Mouse (Mus musculus) G1E (cell line): ENCODE measurements at regions not wholly inside any gene's neighbourhood (a gene's known extent, or its start where the extent isn't known, plus 50 kb on each side); places are given as distances from the start of the nearest gene placed in this dataset.

Source experiments
- CTCF ChIP-seq: IDR thresholded peaks from 2 replicates; pipeline ENCODE4 v1.5.1; 2012; ENCODE audit warnings: low read depth, low read length, inconsistent platforms, mixed read lengths
- GATA1 ChIP-seq: IDR thresholded peaks from 2 replicates; pipeline ENCODE4 v1.6.1; 2012; ENCODE audit warnings: borderline replicate concordance, low read length, inconsistent platforms, mixed read lengths
- POLR2AphosphoS5 ChIP-seq: IDR thresholded peaks from 2 replicates; pipeline ENCODE4 v1.6.1; 2012; ENCODE audit warnings: low read depth, low read length, inconsistent platforms; ENCODE audit not compliant: insufficient replicate concordance
- TAL1 ChIP-seq: conservative IDR thresholded peaks from 2 replicates; pipeline ENCODE4 v1.6.1; 2012; ENCODE audit warnings: low read depth, low read length, inconsistent platforms, mixed read lengths

DNA sequence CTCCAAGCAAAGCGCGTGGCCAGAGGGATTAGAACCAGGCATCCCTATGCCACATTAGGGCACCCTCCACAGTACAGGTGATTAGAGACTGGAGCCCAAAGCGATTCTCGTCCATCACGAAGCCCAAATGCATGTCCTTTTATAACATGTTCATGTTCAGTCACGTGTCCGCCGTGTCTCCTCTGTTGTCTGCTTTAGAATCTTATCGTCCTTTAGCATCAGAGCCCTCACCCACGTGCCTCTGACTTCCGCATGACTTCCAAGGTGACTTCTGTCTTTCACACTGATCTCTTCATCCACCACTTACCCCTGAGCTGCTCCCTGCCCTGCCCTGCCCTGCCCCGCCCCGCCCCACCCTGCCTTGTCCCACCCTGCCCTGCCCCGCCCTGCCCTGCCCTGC is 125.3 kb downstream of the Katnal1 start:
- TF ChIP-seq CTCF (no peak), TAL1 (no peak), GATA1 (no peak), POLR2AphosphoS5 (no peak)
